Mouse (Mus musculus) neural tube, embryonic 12.5 days (tissue): ENCODE results near the gene Sgce. TPM values are rescaled to one million over a fixed set of nuclear protein-coding genes. Genes with fewer than 3 reads are reported as not detected.
"Not testable (repeated sequence)": the region's sequence is repeated elsewhere in the genome, so short reads cannot be mapped to it uniquely, and the experiment has no call there.

ENCODE experiments used
- ATAC-seq: fragments of 200-750 bp; cut with Nextera tagmentation; 2 replicates; pipeline ENCODE4 v1.8.0; 2017; ENCODE audit warnings: low read depth, mild to moderate bottlenecking, moderate TSS enrichment, moderate library complexity; ENCODE audit not compliant: low FRiP score
- H3K27ac ChIP-seq: fragments of 300-500 bp; sonication (generic); 2 replicates; pipeline ENCODE4 v1.5.1; 2016
- H3K27me3 ChIP-seq: fragments of 300-500 bp; sonication (generic); replicated peaks from 2 replicates; pipeline ENCODE4 v1.6.1; 2016; ENCODE audit warnings: mild to moderate bottlenecking
- H3K36me3 ChIP-seq: fragments of 300-500 bp; sonication (generic); 2 replicates; pipeline ENCODE4 v1.6.1; 2016; ENCODE audit warnings: mild to moderate bottlenecking
- H3K4me1 ChIP-seq: fragments of 300-500 bp; sonication (generic); 2 replicates; pipeline ENCODE4 v1.6.1; 2016
- H3K4me2 ChIP-seq: fragments of 300-500 bp; sonication (generic); replicated peaks from 2 replicates; pipeline ENCODE4 v1.6.1; 2016; ENCODE audit warnings: mild to moderate bottlenecking
- H3K4me3 ChIP-seq: fragments of 300-500 bp; sonication (generic); 2 replicates; pipeline ENCODE4 v1.5.1; 2016
- H3K9ac ChIP-seq: fragments of 300-500 bp; sonication (generic); 2 replicates; pipeline ENCODE4 v1.6.1; 2016; ENCODE audit warnings: mild to moderate bottlenecking
- H3K9me3 ChIP-seq: fragments of 300-500 bp; sonication (generic); 2 replicates; pipeline ENCODE4 v1.6.1; 2016; ENCODE audit warnings: mild to moderate bottlenecking
- WGBS: fragments of 180-500 bp; shearing (Covaris S2); methylation state at CpG from one replicate; pipeline ENCODE4 v1.1.7; 2016; 5-methylcytosine and 5-hydroxymethylcytosine counted together
- polyA plus RNA-seq: library from polyadenylated mRNA; unstranded; fragments of >200 nt; fragmentation: Nextera tagmentation; extraction: Ambion mirVana; gene quantifications from 2 replicates; pipeline ENCODE4 v1.2.1, GENCODE M21; 2016

The Sgce gene
- polyA plus RNA-seq, 1 experiment from 2014 or later = 61.9 TPM

DNA sequence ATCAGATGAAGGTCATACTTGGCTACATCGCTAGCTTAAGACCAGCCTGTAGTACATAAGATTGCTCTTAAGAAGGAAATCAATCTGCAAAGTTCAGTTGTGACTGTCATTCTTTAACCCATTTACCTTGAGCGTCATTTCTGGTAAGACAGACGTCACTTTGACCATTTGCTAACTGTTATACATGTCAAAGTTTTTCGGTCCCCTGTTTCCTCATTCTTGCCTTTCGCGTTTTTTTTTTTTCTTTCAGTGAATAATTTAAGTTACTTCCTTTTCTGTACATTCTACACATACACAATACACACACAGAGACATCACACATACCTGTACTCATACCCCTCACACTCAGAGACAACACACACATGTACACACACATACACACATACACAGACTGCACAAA is 81.9 kb downstream of the Sgce start:
- Histone ChIP-seq H3K27ac (no peak overlapping the region), H3K4me1 (no peaks in the 10 kb centered on the region), H3K9ac (no peak overlapping the region), H3K9me3 (no peaks in the 10 kb centered on the region), H3K4me2 (no peak overlapping the region), H3K27me3 (no peaks in the 10 kb centered on the region), H3K4me3 (no peak overlapping the region), H3K36me3 (no peaks in the 10 kb centered on the region)
- ATAC-seq = no peak
- 96% methylated on average over 6 of the region's 6 CpGs for WGBS

DNA sequence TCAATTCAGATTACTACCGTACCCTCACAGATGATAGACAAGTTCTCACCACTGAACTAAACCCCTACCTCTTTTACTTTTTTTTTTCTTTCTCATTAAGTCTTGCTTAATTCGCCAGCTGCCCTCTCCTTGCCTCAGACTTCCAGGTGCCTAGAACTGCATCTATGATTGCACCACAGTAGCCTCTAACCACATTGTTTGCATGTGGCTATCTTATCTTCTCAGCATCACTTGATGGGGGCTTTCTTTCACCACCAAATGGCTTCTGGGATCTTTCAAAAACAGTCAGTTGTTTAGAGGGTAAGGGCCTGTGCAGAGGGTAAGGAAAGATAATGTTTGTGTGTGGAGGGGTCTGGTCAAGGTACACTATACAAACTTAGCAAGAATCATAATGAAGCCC is 82.7 kb downstream of the Sgce start:
- Histone ChIP-seq H3K27me3 (no peaks in the 10 kb centered on the region), H3K9ac (no peak overlapping the region), H3K9me3 (no peaks in the 10 kb centered on the region), H3K4me2 (no peak overlapping the region), H3K4me3 (no peak overlapping the region), H3K4me1 (no peaks in the 10 kb centered on the region), H3K36me3 (no peaks in the 10 kb centered on the region), H3K27ac (no peak overlapping the region)
- 80% methylated on average over 2 of the region's 2 CpGs for WGBS
- no peak for ATAC-seq

DNA sequence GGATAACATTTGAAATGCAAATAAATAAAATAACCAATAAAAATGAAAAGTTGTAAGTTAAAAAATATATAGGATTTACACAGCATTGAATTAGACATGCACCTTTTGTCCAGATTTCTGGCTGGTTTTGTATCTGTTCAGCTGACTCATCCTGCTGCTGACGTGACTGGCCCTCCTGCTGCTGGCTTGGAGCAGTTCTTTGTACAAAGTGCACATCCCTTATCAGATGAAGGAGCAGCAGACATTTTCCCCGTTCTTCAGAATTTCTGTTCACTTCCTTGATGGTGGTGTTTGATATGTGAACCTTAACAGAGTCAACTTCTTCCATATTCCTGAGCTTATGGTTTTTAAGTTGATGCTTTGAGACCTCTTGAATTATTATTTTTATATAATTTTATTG is 83.5 kb downstream of the Sgce start:
- Histone ChIP-seq H3K4me2 (no peak overlapping the region), H3K4me3 (no peak overlapping the region), H3K9me3 (no peaks in the 10 kb centered on the region), H3K27me3 (no peaks in the 10 kb centered on the region), H3K9ac (no peak overlapping the region), H3K27ac (no peak overlapping the region), H3K4me1 (no peaks in the 10 kb centered on the region), H3K36me3 (no peaks in the 10 kb centered on the region)
- WGBS = 77% methylated on average over 2 of the region's 2 CpGs
- ATAC-seq = no peak

DNA sequence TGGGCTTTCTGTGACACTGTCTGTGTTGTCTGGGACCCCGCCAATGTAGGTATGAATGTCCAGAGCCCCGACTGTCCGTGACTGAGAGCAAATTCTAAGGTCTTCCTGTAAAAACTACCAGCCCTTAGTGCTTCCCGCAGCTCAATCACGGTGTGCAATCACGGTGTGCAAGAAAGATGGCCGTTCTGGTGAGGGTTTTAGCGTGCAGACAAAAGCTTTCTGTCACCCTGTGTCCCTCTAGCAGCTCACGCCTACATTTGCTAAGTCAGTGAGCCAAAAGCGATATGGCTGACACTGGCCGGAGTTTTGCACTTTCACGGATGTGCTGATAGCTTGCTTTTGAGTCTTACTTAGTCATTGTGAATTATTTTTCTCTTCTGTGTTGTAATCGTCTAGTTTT is 88.1 kb downstream of the Sgce start:
- no peak overlapping the region for H3K4me2 ChIP-seq
- H3K9me3 ChIP-seq = no peaks in the 10 kb centered on the region
- ATAC-seq = no peak
- no peaks in the 10 kb centered on the region for H3K27me3 ChIP-seq
- H3K4me1 ChIP-seq = no peaks in the 10 kb centered on the region
- 83% methylated on average over 13 of the region's 13 CpGs for WGBS
- H3K36me3 ChIP-seq = no peaks in the 10 kb centered on the region
- no peak overlapping the region for H3K9ac ChIP-seq
- no peak overlapping the region for H3K4me3 ChIP-seq
- no peak overlapping the region for H3K27ac ChIP-seq

DNA sequence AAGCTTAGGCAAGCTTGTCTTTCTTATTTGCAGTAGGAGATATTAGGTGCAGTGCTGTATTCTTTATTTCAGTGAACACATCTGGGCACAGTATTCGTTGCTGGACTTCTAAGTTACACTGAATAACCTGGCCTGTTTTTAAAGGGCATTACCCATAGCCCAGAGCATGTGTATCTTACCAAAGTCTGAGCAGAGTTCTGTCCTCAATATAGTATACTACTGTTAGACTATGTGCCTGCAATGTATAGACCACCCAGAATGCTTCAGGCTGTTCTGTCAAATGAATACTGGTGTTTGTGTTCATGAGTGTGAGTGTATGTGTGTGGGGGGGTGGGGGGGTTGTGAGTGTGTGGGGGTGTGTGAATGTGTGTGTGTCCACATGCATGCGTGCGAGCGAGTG is 91.1 kb downstream of the Sgce start:
- H3K27ac ChIP-seq = no peak overlapping the region
- 94% methylated on average over 4 of the region's 4 CpGs for WGBS
- no peaks in the 10 kb centered on the region for H3K36me3 ChIP-seq
- H3K4me3 ChIP-seq = no peak overlapping the region
- H3K27me3 ChIP-seq = no peaks in the 10 kb centered on the region
- no peak overlapping the region for H3K9ac ChIP-seq
- H3K4me2 ChIP-seq = no peak overlapping the region
- no peaks in the 10 kb centered on the region for H3K4me1 ChIP-seq
- no peak for ATAC-seq
- H3K9me3 ChIP-seq = no peaks in the 10 kb centered on the region

DNA sequence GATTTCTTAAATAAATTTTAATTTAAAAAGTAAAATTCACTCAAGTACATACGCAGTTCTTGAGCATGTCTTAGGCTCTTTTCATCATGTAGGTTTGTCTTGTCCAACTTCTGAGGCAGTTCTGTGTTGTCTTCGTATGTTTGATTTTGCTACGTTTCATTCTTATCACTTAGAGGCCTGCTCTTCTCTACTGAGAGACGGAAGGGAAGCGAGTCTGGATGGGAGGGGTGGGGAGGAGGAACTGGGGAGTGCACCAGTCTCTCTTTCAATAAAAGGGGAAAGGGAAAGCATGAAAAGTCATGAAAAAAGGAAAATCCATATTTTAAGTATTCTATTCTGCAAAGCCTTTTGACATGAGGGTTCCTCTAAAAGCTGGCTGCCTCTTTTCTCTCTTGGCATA is 91.5 kb downstream of the Sgce start:
- H3K36me3 ChIP-seq = no peaks in the 10 kb centered on the region
- H3K9ac ChIP-seq = no peak overlapping the region
- no peaks in the 10 kb centered on the region for H3K4me1 ChIP-seq
- no peaks in the 10 kb centered on the region for H3K9me3 ChIP-seq
- no peak for ATAC-seq
- H3K27me3 ChIP-seq = no peaks in the 10 kb centered on the region
- no peak overlapping the region for H3K27ac ChIP-seq
- no peak overlapping the region for H3K4me2 ChIP-seq
- no peak overlapping the region for H3K4me3 ChIP-seq
- 84% methylated on average over 5 of the region's 5 CpGs for WGBS

DNA sequence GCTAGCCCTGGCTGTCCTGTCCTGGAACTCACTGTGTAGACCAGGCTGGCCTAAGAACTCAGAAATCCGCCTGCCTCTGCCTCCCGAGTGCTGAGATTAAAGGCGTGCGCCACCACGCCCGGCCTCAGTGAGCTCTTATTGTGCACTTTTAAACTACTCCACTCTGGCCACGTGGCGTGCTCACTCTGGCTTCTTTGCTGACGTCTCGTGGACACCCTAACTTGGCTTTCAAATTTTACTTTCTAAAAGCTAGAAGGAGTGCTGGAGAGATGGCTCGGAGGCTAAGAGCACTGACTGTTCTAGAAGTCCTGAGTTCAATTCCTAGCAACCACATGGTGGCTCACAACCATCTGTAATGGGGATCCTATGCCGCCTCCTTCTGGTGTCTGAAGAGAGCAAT is 93.3 kb downstream of the Sgce start:
- H3K4me2 ChIP-seq, H3K9ac ChIP-seq, H3K4me3 ChIP-seq, H3K36me3 ChIP-seq, H3K27ac ChIP-seq, ATAC-seq, H3K27me3 ChIP-seq, H3K4me1 ChIP-seq, H3K9me3 ChIP-seq: not testable (repeated sequence)
- WGBS = 97% methylated on average over 12 of the region's 12 CpGs

DNA sequence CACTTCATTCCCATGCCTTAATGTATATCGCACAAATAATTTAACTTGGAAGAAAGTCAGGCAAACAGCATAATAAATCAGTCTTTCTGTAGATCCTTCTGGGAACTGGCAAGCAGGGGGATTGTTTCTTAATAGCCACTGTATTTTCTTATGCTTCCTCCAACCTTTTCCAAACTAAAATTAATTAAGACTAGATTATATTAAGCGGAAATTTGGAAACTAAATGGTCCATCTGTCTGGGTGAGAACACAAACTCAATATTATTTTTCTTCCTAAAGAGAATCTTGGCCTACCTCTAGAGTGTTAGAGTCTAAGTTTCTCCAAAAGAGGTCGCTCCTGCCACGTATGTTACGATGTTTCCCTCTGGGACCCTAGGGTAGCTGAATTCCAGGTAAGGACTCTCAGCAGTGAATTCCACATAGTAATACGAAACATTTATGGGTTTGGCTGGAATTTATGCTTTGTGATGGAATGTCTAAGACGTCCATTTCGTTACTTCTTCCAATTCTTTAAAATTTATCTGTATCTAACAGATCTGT is 94.3 kb downstream of the Sgce start:
- Histone ChIP-seq H3K9ac (no peak overlapping the region), H3K27ac (no peak overlapping the region), H3K4me2 (no peak overlapping the region), H3K4me1 (no peaks in the 10 kb centered on the region), H3K4me3 (no peak overlapping the region), H3K36me3 (no peaks in the 10 kb centered on the region), H3K27me3 (no peaks in the 10 kb centered on the region), H3K9me3 (no peaks in the 10 kb centered on the region)
- no peak for ATAC-seq
- WGBS = 84% methylated on average over 8 of the region's 8 CpGs

DNA sequence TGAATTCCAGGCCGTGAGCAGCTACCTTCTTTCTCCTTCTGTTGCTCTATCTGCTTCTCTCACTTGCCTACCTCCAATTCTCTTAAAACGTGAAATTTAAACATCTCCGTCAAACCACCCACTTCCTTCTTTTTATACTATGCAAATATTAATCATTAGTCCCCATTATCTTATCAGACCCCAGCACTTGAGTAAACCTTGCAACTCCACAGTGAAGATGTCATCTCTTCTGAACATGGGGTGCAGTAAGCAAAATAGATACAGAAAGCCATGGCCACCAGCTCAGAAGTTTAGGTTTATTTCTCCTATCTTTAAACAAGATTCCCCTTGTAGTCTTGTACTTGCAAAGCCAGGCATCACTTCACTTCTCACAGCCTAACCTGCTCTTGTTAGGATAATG is 99.7 kb downstream of the Sgce start:
- no peak for ATAC-seq
- Histone ChIP-seq H3K4me1 (no peaks in the 10 kb centered on the region), H3K4me2 (no peak overlapping the region), H3K36me3 (no peaks in the 10 kb centered on the region), H3K9me3 (no peaks in the 10 kb centered on the region), H3K9ac (no peak overlapping the region), H3K4me3 (no peak overlapping the region), H3K27me3 (no peaks in the 10 kb centered on the region), H3K27ac (no peak overlapping the region)
- 88% methylated on average over 3 of the region's 3 CpGs for WGBS

DNA sequence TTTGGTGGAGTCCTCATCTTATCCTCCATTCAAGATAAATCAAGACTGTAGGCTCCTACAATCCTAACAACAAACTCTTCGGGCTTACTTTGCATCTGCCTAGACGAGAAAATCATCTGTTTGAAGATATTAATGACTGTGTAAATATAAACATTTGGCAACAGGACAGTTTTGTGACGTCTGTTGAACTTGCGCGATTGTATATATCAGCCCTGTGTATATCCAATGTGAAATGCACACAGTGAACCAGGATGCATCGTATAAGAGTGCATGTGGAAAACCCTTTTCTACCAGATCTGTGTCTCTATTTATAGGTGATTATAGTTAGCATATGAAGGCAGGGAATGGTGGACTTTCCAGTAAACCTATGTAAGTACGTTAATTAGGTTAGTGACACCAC is 104.9 kb downstream of the Sgce start:
- H3K4me1 ChIP-seq = no peaks in the 10 kb centered on the region
- H3K9me3 ChIP-seq = no peaks in the 10 kb centered on the region
- no peak overlapping the region for H3K4me2 ChIP-seq
- H3K27me3 ChIP-seq = no peaks in the 10 kb centered on the region
- H3K9ac ChIP-seq = no peak overlapping the region
- WGBS = 92% methylated on average over 7 of the region's 7 CpGs
- H3K27ac ChIP-seq = no peak overlapping the region
- ATAC-seq = no peak
- H3K36me3 ChIP-seq = peaks cover 11% of the 10 kb centered on the region
- no peak overlapping the region for H3K4me3 ChIP-seq

DNA sequence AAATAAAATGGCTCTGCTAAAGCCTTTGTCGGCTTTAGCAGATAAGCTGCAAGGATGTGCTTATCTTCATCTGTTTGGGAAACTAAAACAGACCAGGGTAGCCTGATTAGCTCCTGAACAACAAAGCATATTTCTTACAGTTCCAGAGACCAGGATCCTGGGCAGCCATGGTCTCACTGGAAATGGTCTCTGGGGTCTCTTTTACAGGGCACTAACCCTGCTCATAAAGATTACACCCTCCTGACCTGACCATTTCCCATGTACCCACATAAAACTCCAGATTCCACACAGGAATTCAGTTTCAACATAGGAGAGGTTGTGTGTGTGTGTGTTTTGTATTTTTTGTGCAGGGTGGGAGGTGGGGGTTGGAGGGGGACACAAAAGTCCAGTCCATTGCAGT is 112.2 kb downstream of the Sgce start:
- 61% methylated on average over 1 of the region's 1 CpGs for WGBS
- H3K27ac ChIP-seq = no peak overlapping the region

DNA sequence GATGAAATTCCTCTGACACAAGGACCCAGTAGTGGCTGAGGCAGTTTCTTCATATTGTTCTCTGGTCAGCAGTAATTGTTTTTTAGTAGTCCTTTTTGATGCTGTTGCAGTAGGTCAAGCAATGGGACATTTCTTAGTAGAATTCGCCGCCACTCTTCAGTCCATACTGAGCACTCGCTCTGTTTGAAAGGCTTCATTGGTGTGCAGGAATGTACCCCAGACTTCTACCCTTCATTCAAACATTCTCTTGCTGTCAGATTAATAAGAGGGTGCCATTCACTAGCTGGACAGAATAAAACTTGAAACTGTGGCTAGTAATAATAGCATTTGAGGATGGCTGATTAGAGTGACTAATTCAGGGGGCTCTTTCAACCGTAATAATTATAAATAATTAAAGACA is 113.8 kb downstream of the Sgce start:
- H3K4me3 ChIP-seq = no peak overlapping the region
- no peaks in the 10 kb centered on the region for H3K9me3 ChIP-seq
- H3K36me3 ChIP-seq = peaks cover 4% of the 10 kb centered on the region; the same call in 1 of the 2 replicates
- H3K27ac ChIP-seq = no peak overlapping the region
- H3K27me3 ChIP-seq = no peaks in the 10 kb centered on the region
- no peaks in the 10 kb centered on the region for H3K4me1 ChIP-seq
- H3K4me2 ChIP-seq = no peak overlapping the region
- WGBS = 69% methylated on average over 4 of the region's 4 CpGs
- no peak overlapping the region for H3K9ac ChIP-seq
- no peak for ATAC-seq

More for the DNA sequence above, 112.2 kb downstream of the Sgce start:
- Histone ChIP-seq H3K4me1 (no peaks in the 10 kb centered on the region), H3K36me3 (peaks cover 4% of the 10 kb centered on the region), H3K4me2 (no peak overlapping the region), H3K9ac (no peak overlapping the region), H3K9me3 (no peaks in the 10 kb centered on the region), H3K4me3 (no peak overlapping the region), H3K27me3 (no peaks in the 10 kb centered on the region)
- ATAC-seq = no peak

DNA sequence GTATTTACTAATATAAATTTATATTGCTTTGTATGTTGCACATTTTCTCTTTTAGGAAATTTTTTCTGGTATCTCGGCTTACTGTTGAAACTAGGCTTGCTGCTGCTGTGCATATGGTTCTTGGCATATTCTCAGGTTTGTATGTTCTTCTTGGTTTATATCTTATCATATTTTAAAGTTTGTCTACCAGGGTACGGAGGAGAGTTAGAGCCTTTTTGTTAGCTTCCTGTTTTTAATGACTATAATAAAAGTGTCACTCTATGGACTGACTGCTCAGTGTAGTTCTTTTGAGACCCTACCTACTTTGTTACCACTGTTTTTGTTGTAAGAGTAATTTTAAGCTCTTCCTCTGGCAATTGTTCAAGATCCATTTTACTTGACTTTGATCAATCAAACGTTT is 115.5 kb downstream of the Sgce start:
- Histone ChIP-seq H3K4me1 (no peaks in the 10 kb centered on the region), H3K4me3 (no peak overlapping the region), H3K9me3 (no peaks in the 10 kb centered on the region), H3K9ac (no peak overlapping the region), H3K36me3 (no peaks in the 10 kb centered on the region), H3K4me2 (no peak overlapping the region), H3K27me3 (no peaks in the 10 kb centered on the region), H3K27ac (no peak overlapping the region)
- 51% methylated on average over 3 of the region's 3 CpGs for WGBS
- no peak for ATAC-seq
